Mouse (Mus musculus) liver, postnatal 0 days (tissue): ENCODE measurements around the gene Zpr1.

Experiments
- CTCF ChIP-seq: sonication (generic); IDR thresholded peaks from 2 replicates; pipeline ENCODE4 v1.5.1; 2016; ENCODE audit warnings: antibody characterized with exemption, low read depth
- EP300 ChIP-seq: IDR thresholded peaks from 2 replicates; pipeline ENCODE4 v1.6.1; 2016; ENCODE audit warnings: antibody characterized with exemption, low read depth, mild to moderate bottlenecking

GRCm38 (mm10) chr9:46261131-46261530, 11.7 kb upstream of the Zpr1 start:
- TF ChIP-seq CTCF (no peak), EP300 (no peak)
